Mouse (Mus musculus) intestine, postnatal 0 days (tissue): ENCODE data around the gene Traf4. TPM values are rescaled to one million over a fixed set of nuclear protein-coding genes. Genes with fewer than 3 reads are reported as not detected.
A peak's percentile ranks its signal among the peaks of the same experiment; 100 is the strongest.

Source experiments
- ATAC-seq: fragments of 200-750 bp; cut with Nextera tagmentation; 2 replicates; pipeline ENCODE4 v1.8.0; 2017; ENCODE audit warnings: mild to moderate bottlenecking, moderate TSS enrichment, moderate library complexity
- H3K27ac ChIP-seq: fragments of 300-500 bp; sonication (generic); 2 replicates; pipeline ENCODE4 v1.5.1; 2014; ENCODE audit warnings: mild to moderate bottlenecking, low read depth, low read length, moderate library complexity
- H3K27me3 ChIP-seq: fragments of 300-500 bp; sonication (generic); replicated peaks from 2 replicates; pipeline ENCODE4 v1.6.1; 2014; ENCODE audit warnings: low read length, mixed read lengths; ENCODE audit not compliant: control insufficient read depth, insufficient read depth
- H3K36me3 ChIP-seq: fragments of 300-500 bp; sonication (generic); 2 replicates; pipeline ENCODE4 v1.6.1; 2014; ENCODE audit warnings: mild to moderate bottlenecking, moderate library complexity; ENCODE audit not compliant: control insufficient read depth, insufficient read depth
- H3K4me1 ChIP-seq: fragments of 300-500 bp; sonication (generic); replicated peaks from 2 replicates; pipeline ENCODE4 v1.6.1; 2014; ENCODE audit warnings: antibody characterized with exemption, low read length, mixed read lengths; ENCODE audit not compliant: control insufficient read depth, insufficient read depth
- H3K4me2 ChIP-seq: fragments of 300-500 bp; sonication (generic); replicated peaks from 2 replicates; pipeline ENCODE4 v1.6.1; 2014; ENCODE audit warnings: low read depth, mild to moderate bottlenecking, moderate library complexity
- H3K4me3 ChIP-seq: fragments of 300-500 bp; sonication (generic); 2 replicates; pipeline ENCODE4 v1.5.1; 2014; ENCODE audit warnings: low read depth, low read length
- H3K9ac ChIP-seq: fragments of 300-500 bp; sonication (generic); 2 replicates; pipeline ENCODE4 v1.6.1; 2014; ENCODE audit warnings: mild to moderate bottlenecking, low read depth, low read length
- H3K9me3 ChIP-seq: fragments of 300-500 bp; sonication (generic); 2 replicates; pipeline ENCODE4 v1.6.1; 2016; ENCODE audit warnings: mixed run types; ENCODE audit not compliant: control insufficient read depth
- CTCF ChIP-seq: sonication (generic); IDR thresholded peaks from 2 replicates; pipeline ENCODE4 v1.5.1; 2016; ENCODE audit warnings: low read depth, mild to moderate bottlenecking, control low read depth, antibody characterized with exemption, moderate library complexity
- WGBS: fragments of 180-500 bp; shearing (Covaris S2); extraction: QIAGEN DNeasy Blood & Tissue Kit; methylation state at CpG from one replicate; pipeline ENCODE4 v1.1.7; 2014; 5-methylcytosine and 5-hydroxymethylcytosine counted together
- polyA plus RNA-seq: library from polyadenylated mRNA; unstranded; fragments of >200 nt; fragmentation: Nextera tagmentation; extraction: Ambion mirVana; gene quantifications from 2 replicates; pipeline ENCODE4 v1.2.1, GENCODE M21; 2015

Traf4 gene
- polyA plus RNA-seq = 30.8 and 30.9 TPM in 2 replicates

DNA sequence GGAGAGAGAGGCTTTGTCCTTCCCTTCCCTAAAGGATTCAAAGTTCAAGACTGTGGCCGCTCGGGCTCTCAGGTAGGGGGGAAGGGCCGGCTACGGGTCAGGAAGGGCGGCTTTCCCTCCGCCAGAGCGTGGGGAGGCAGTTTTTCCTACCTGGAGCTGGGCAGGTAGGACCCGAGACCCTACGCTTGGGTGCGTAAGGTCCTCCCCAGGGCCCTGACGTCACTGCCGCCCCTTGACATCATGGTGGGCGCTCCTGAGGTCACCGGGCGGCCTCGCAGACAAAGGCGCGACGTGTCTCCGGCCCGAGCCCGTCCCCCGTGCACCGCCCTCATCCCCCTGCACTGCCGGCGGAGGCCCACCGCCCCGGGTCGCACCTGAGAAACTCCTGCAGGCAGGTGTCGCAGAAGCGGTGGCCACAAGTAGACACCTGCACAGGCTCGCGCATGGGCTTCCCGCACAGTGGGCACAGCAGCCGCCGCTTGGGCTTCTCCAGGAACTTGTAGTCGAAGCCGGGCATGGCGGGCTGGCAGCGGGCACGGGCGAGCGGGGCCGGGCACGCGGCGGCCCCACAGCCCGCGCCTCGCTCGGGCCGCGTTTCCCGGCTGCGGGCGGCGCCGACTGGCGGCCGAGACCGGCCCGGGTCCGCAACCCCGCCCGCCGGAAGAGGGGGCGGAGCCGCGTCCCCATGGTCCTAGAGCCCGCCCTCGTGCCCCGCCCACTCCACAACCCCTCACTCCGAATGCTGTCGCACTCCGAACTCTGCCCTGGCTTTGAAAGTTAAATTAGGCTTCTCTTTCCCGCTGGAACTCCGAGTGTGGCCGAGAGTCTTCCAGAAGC lies at the start of gene Traf4:
TSS of gene Traf4 (minus strand) at position 666 of the 837 bp plus-strand sequence.
- Histone ChIP-seq H3K4me1 (peaks cover 14% of the 10 kb centered on the region; the same call in 1 of the 2 replicates), H3K9me3 (no peaks in the 10 kb centered on the region), H3K9ac (peak within 1 kb of the TSS; percentile 88), H3K27ac (peak within 1 kb of the TSS; percentile 97), H3K27me3 (no peaks in the 10 kb centered on the region), H3K4me3 (peak within 1 kb of the TSS; percentile 88), H3K36me3 (peaks cover 21% of the 10 kb centered on the region), H3K4me2 (peak within 1 kb of the TSS; percentile 89)
- TF ChIP-seq CTCF = peak; percentile 51
- under 1% methylated on average over 65 of the region's 78 CpGs for WGBS
- ATAC-seq = peak; percentile 74

DNA sequence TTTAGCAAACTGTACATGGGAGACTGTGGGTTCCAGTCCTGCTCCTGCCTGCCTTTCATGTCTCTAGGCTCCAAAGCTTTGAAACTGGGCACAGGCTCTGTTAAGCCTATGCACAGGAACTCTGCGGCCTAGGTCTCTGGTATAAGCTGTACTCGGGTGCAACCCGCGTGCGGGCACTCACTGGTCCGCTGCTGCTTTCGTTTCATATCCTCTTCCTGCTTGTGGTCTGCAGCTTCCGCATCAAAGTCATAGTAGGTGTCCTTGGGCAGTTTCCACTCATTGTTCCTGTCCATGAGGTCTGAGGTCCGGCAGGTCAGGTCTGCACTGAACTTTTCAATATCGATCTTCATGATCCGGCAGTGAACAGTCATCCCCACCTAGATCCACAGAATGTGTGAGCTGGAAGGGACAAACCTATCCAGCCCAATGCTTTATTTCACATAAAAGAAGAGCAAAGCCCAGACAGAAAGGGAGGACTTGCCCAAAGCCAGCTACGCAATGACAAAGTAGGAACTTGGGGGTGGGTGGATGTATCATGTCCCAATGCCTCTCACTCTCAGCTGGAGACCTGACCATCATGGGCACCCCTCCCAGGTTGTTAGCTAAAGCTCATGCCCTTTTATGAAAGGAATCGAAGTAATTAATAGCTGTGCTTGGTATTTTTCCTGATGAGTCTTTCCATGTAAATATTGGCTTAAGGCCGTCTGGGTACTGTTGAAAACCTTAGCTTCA lies 47.9 kb upstream of the Traf4 start:
- Histone ChIP-seq H3K4me2 (no peak overlapping the region), H3K27ac (no peak overlapping the region), H3K4me1 (no peaks in the 10 kb centered on the region), H3K27me3 (no peaks in the 10 kb centered on the region), H3K9ac (no peak overlapping the region), H3K36me3 (peaks cover 91% of the 10 kb centered on the region), H3K4me3 (no peak overlapping the region), H3K9me3 (no peaks in the 10 kb centered on the region)
- ATAC-seq = no peak
- TF ChIP-seq CTCF = no peak
- 91% methylated on average over 14 of the region's 14 CpGs for WGBS

DNA sequence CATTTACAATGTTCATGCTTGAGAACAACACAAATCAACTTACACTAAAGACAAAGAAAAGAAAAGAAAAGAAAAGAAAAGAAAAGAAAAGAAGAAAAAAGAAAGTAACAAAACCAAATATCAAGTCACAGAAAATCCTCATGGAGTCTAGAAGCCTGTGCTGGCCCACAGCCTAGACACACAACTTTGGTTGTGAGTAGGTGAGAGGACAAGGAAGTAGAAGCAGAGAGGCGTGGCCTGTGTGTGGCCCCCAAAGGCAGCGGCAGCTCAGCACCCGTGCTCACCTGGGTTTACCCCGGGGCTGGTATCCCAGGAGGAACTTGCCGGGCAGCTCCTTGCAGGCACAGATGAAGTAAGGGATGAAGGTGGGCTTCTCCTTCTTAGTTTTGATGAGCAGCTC lies 46.1 kb upstream of the Traf4 start:
- TF ChIP-seq CTCF = no peak
- H3K36me3 ChIP-seq = peaks cover 92% of the 10 kb centered on the region
- WGBS = 74% methylated on average over 5 of the region's 5 CpGs
- no peak overlapping the region for H3K27ac ChIP-seq
- no peaks in the 10 kb centered on the region for H3K27me3 ChIP-seq
- H3K4me1 ChIP-seq = no peaks in the 10 kb centered on the region
- ATAC-seq = no peak
- no peak overlapping the region for H3K4me2 ChIP-seq
- no peak overlapping the region for H3K4me3 ChIP-seq
- H3K9me3 ChIP-seq = no peaks in the 10 kb centered on the region
- no peak overlapping the region for H3K9ac ChIP-seq

DNA sequence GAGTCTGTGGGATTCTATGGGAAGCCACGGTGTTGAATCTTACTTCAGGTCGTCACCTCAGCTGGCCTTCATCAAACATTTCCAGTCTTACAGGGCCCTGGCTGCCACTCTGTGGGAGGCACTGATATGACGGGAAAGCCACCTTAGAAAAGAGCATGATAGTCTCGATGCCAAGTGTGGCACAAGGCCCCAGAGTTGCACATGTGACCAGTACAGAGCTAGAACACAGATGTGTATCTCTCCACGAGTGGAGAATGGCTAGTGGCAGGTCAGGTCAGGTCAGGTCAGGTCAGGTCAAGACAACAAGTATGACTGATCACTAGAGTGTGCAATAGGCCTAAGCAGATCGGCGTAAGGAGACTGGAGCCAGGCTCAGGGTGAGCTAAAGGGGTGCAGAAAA lies 45.2 kb upstream of the Traf4 start:
- 64% methylated on average over 7 of the region's 7 CpGs for WGBS
- ATAC-seq = no peak
- no peak overlapping the region for H3K4me3 ChIP-seq
- peaks cover 91% of the 10 kb centered on the region for H3K36me3 ChIP-seq
- no peaks in the 10 kb centered on the region for H3K9me3 ChIP-seq
- no peak overlapping the region for H3K9ac ChIP-seq
- H3K4me1 ChIP-seq = no peaks in the 10 kb centered on the region
- H3K27me3 ChIP-seq = no peaks in the 10 kb centered on the region
- no peak overlapping the region for H3K4me2 ChIP-seq
- TF ChIP-seq CTCF = no peak
- H3K27ac ChIP-seq = no peak overlapping the region

- no peak overlapping the region for H3K4me3 ChIP-seq
- H3K36me3 ChIP-seq = peaks cover 88% of the 10 kb centered on the region
- H3K4me1 ChIP-seq = no peaks in the 10 kb centered on the region; the same call in 1 of the 2 replicates
- no peak overlapping the region for H3K9ac ChIP-seq
- 92% methylated on average over 6 of the region's 6 CpGs for WGBS
- TF ChIP-seq CTCF = no peak
- no peak overlapping the region for H3K4me2 ChIP-seq
- H3K27ac ChIP-seq = no peak overlapping the region
- no peak for ATAC-seq
- H3K27me3 ChIP-seq = no peaks in the 10 kb centered on the region
- H3K9me3 ChIP-seq = no peaks in the 10 kb centered on the region
These were observed 44.5 kb upstream of the Traf4 start for GRCm38 (mm10) chr11:78209886-78210285.

- H3K27me3 ChIP-seq = no peaks in the 10 kb centered on the region
- H3K9ac ChIP-seq = no peak overlapping the region
- no peak for TF ChIP-seq CTCF
- ATAC-seq = no peak
- H3K27ac ChIP-seq = no peak overlapping the region
- H3K4me3 ChIP-seq = no peak overlapping the region
- no peak overlapping the region for H3K4me2 ChIP-seq
- no peaks in the 10 kb centered on the region; the same call in 1 of the 2 replicates for H3K4me1 ChIP-seq
- WGBS = 91% methylated on average over 7 of the region's 7 CpGs
- H3K9me3 ChIP-seq = no peaks in the 10 kb centered on the region
- H3K36me3 ChIP-seq = peaks cover 67% of the 10 kb centered on the region
These were observed 41.8 kb upstream of the Traf4 start for GRCm38 (mm10) chr11:78207190-78207589.
